Mouse (Mus musculus): ENCODE measurements around the gene Cap1.

Gene Cap1

GRCm38 (mm10) chr4:122885768-122886578, at the start of gene Cap1:
Gene Cap1, minus strand, starts transcription at chr4:122886056.
- peak; percentile 96 for DNase-seq (ENCODE audit: low spot score)

GRCm38 (mm10) chr4:122933857-122934256, 48.0 kb upstream of the Cap1 start:
- no peak for DNase-seq (ENCODE audit: low spot score)

- DNase-seq (ENCODE audit: low spot score), result no peak
Measured at GRCm38 (mm10) chr4:122933051-122933591, 47.3 kb upstream of the Cap1 start.

- DNase-seq (ENCODE audit: low spot score), result no peak
Measured at GRCm38 (mm10) chr4:122932239-122932978, 46.6 kb upstream of the Cap1 start.

DNA sequence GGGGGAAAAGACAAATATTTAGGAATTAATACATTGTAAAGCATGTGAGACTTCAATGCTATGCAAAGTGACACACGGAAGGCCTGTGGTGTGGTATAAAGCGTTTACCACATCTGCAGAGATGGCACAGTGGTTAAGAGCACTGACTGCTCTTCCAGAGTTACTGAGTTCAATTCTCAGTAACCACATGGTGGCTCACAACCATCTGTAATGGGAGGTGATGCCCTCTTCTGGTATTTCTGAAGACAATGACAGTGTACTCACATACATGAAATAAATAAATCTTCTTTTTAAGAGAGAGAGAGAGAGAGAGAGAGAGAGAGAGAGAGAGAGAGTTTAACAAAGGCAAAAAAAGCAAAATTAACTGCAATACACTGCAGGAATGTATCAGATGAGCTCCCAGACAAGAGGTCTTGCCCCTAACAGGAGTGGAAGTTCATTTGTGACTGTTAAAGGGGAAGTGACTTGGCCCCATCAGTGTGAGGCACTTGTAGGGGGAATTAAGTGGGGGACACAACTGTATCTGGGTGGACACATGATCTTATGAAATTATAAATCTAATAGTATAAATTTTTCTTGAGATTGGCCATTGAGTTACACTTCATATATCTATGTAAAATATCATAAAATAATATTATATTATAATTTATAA, 45.2 kb upstream of the Cap1 start:
- no peak for DNase-seq (ENCODE audit: low spot score)

DNA sequence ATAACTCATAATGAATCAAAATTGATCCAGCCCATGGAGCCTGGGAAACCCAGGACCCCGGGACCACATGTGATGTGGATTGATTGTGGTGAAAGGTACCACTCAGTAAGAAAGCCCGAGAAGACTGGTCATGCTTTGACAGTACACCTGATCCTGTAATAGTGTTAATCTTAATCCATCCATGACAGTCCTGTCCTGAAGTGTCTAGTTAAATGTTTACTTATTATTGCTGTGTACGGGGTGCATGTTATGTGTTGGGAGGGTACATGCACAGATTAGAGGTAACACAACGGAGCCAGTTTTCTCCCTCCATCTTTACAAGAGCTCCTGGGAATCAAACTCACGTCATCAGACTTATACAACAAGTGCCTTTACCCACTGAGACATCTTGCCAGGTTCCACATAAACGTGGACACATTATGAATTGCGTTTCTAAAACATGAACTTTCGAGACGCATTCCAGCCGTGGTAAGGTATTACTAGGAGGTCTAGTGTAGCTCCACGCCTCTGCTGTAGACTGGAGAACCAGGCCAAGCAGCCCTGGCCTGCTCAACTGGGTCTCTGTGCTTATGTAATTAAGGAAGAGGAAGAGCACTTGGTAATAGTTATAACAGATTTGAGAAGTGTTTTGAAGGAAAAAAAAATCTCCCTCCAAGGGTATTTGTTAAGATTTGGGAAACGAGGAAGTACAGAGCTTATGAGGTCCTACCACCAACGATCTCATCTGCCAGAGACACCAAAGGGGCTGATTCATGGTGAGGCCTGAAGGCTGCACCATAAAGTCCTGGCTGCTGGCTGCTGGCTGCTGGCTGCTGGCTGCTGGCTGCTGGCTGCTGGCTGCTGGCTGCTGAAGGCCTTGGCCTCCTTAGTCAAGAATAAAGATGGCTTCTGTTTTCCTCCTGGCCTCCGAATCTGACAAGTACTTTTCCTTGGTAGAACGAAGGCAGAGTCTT, 37.8 kb upstream of the Cap1 start:
- DNase-seq (ENCODE audit: low spot score), result no peak

- no peak for DNase-seq (ENCODE audit: low spot score)
Measured at GRCm38 (mm10) chr4:122922841-122923240, 37.0 kb upstream of the Cap1 start.

DNA sequence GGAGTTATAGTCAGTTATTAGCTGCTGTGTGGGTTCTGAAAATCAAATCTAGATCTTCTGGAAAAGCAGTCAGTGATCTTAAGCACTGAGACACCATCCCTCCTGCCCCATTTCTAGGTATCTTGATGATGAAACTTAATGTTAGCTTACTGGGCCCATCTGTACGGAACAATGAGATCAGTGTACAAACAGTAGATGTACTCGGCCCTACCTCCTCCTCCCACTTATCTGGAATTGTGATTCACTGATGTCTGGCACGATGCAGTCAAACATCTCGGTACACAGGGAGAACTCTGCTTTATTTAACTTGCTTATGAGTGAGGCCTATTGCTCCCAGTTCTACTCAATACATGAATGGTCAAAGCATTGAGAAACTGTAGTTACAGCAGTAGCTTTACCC, 30.1 kb upstream of the Cap1 start:
- no peak for DNase-seq (ENCODE audit: low spot score)

DNA sequence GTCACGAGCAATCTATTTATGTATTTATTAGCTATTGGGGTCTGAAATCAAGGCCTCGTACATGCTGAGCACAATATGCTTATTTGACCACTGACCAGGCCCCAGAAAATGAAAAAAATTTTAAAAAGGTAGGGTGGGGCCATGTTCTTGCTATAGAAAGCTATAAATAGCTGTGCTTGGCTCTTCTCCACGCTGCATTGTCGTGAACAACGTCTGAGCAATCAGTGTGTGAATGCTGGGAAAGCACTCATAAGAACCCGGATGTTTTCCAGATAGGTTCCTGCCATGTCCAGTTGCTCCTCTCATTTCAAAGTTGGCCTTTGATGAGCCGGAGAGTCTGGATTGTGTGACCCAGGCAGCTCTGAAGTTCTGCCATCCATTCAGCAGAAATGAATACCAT, 28.3 kb upstream of the Cap1 start:
- DNase-seq (ENCODE audit: low spot score), result no peak

- no peak for DNase-seq (ENCODE audit: low spot score)
Measured at GRCm38 (mm10) chr4:122912613-122913012, 26.8 kb upstream of the Cap1 start.

- no peak for DNase-seq (ENCODE audit: low spot score)
Measured at GRCm38 (mm10) chr4:122910577-122910976, 24.7 kb upstream of the Cap1 start.

- peak; percentile 50 for DNase-seq (ENCODE audit: low spot score)
Measured at GRCm38 (mm10) chr4:122909572-122910189, 23.8 kb upstream of the Cap1 start.

GRCm38 (mm10) chr4:122905359-122905758, 19.5 kb upstream of the Cap1 start:
- DNase-seq (ENCODE audit: low spot score), result no peak

GRCm38 (mm10) chr4:122903709-122904108, 17.9 kb upstream of the Cap1 start:
- no peak for DNase-seq (ENCODE audit: low spot score)

DNA sequence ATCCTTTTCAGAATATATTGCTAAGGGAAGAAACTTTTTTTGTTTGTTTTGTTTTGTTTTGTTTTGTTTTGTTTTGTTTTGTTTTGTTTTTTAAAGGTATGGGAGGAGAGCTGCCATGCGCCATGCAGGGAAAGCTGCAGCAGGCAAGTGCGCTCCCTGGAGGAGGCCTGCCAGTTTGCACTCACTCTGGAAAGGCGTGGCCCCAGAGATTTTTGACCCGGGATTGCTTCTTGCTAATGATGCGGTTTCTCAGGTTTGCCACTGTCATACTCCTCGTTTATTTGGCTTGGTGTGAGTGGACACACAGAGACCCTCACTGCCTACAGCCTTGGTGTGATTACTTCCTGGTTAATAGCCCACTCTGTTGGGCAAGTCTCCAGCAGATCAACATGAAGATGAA, 16.3 kb upstream of the Cap1 start:
- peak; percentile 40 for DNase-seq (ENCODE audit: low spot score)

- DNase-seq (ENCODE audit: low spot score), result peak; percentile 87
Measured at GRCm38 (mm10) chr4:122898313-122898712, 12.5 kb upstream of the Cap1 start.

- DNase-seq (ENCODE audit: low spot score), result no peak
Measured at GRCm38 (mm10) chr4:122897750-122898149, 11.9 kb upstream of the Cap1 start.

GRCm38 (mm10) chr4:122892157-122892556, 6.3 kb upstream of the Cap1 start:
- DNase-seq (ENCODE audit: low spot score), result no peak

DNA sequence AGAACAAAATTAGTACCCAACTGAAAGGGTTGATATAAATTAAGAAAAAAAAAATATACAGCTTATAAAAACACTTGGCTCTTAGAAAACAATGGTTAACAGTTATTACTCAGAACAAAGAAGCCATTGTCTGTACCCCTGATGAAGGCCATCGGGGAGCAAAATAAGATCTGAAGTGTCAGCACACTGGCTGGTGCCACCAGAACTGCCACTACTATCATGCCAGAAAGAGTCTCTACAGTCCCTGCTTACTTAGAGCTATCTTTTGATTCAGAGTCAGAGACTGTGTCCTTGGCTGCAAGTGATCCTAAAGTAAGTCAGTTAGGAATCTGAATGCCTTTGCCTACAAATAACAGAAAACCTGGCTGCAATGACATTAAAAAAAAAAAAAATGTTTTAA, 5.7 kb upstream of the Cap1 start:
- no peak for DNase-seq (ENCODE audit: low spot score)

- DNase-seq (ENCODE audit: low spot score), result peak; percentile 41
Measured at GRCm38 (mm10) chr4:122890881-122891481, 5.1 kb upstream of the Cap1 start.

DNA sequence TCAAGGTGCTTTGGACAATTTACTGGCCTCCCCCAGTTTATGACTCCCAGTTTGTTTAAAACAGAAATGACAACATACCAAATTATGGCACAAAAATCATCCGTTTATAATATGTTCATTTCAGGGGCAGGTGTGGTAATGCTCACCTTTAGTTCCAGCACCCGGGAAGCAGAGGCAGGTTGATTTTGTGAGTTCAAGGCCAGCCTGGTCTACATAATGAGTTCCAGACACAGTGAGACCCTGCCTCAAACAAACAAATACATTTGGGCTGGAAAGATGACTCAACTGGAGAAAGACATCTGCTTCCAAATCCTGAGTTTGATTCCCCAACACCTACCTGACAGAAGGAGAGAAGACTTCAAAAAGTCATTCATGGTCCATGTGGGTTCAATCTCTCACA, 1.5 kb upstream of the Cap1 start:
- no peak for DNase-seq (ENCODE audit: low spot score)

All from embryo, embryonic 10 days (tissue).